Mouse (Mus musculus) brain, embryonic 14.5 days (tissue): Measurements from ENCODE around the gene Memo1. TPM values are rescaled to one million over a fixed set of nuclear protein-coding genes. Genes with fewer than 3 reads are reported as not detected.
A peak's percentile ranks its signal among the peaks of the same experiment; 100 is the strongest.
"Not testable (repeated sequence)": the region's sequence is repeated elsewhere in the genome, so short reads cannot be mapped to it uniquely, and the experiment has no call there.

Source experiments
- DNase-seq: peaks from one replicate; pipeline ENCODE4 v3.0.0-alpha.2; 2011; ENCODE audit warnings: low read depth
- CTCF ChIP-seq: fragments of 200-500 bp; IDR thresholded peaks from 2 replicates; pipeline ENCODE4 v1.5.1; 2012; ENCODE audit warnings: inconsistent platforms, mild to moderate bottlenecking, moderate library complexity, borderline replicate concordance; ENCODE audit not compliant: insufficient read depth, insufficient read length; ENCODE audit errors: extremely low read depth
- POLR2A ChIP-seq: fragments of 200-500 bp; IDR thresholded peaks from 2 replicates; pipeline ENCODE4 v1.6.1; 2012; ENCODE audit warnings: mild to moderate bottlenecking, inconsistent platforms, borderline replicate concordance; ENCODE audit not compliant: poor library complexity, insufficient read depth, insufficient read length, severe bottlenecking; ENCODE audit errors: extremely low read depth
- polyA plus RNA-seq: library from polyadenylated mRNA; depleted of rRNA; stranded (reverse); fragments of >200 nt; gene quantifications from 2 replicates; pipeline ENCODE4 v1.2.3, GENCODE M21; 2012; rRNA removed

Gene Memo1
- polyA plus RNA-seq: 67.6 and 94.2 TPM in 2 replicates

DNA sequence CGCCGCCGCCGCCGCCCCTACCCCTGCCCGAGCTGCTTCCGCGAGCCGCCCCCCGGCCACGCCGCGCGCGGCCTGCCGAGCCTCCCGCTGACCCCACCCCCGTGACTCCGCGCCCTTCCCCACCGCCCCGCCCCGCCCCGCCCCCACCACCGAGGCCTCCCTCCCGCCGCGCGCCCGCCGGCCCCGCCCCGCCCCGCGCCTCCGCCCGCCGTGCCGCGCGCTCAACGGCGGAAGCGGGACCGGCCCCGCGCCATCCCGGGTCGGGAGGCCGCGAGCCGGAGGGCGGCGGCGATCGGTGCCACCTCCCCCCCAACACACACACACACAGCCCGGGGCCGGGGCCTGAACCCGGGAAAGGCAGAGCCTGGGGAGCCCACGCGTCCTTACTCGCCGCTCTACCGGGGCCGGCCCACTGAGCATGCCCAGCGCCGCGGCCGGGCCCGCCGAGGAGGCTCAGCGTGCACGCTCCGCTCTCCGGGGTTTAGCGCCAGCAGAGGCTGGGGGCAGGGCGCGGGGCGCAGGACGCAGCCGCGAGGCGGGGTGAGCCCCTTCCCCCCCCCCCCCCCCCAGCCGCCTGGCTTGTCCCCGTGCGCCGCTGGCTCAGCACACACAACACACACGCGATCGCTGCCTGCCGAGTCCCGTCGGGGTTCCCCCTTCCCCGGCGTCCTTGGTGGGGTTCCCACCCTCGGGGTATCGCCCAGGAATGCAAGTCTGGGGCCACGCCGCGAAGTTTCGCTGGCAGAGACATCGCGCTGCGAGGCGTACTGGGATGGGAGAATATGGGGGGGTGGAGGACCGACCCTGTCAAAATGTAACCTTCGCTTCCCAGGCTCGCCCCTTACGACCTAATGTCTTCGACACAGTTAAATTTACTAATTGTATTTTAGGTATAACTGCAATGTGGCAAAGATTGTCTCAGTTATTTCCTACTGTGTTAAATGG is at the start of gene Memo1:
Memo1 (minus strand) TSS at position 496 of the 945 bp plus-strand sequence.
- peak; percentile 93 for DNase-seq
- TF ChIP-seq POLR2A (peak; percentile 78), CTCF (no peak)

DNA sequence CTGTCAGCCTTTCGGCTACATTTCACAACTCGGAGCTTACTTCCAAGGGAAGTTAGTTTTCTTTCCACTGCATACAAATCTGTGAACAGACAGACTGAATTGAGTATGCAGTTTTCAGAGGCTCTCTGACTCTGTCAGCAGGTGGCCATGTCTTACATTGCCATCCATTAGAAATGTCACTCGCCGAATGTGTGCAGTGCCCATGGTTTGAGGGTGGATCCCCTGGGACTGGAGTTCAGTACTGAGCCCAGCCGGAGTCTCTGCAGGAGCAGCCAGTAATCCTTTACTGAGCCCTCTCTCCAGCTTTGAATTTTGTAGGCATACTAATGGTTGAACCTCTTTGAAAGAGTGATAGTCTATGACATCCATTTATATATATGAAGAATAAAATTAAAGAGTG is 45.8 kb upstream of the Memo1 start:
- DNase-seq: peak; percentile 31
- TF ChIP-seq POLR2A (no peak), CTCF (no peak)

DNA sequence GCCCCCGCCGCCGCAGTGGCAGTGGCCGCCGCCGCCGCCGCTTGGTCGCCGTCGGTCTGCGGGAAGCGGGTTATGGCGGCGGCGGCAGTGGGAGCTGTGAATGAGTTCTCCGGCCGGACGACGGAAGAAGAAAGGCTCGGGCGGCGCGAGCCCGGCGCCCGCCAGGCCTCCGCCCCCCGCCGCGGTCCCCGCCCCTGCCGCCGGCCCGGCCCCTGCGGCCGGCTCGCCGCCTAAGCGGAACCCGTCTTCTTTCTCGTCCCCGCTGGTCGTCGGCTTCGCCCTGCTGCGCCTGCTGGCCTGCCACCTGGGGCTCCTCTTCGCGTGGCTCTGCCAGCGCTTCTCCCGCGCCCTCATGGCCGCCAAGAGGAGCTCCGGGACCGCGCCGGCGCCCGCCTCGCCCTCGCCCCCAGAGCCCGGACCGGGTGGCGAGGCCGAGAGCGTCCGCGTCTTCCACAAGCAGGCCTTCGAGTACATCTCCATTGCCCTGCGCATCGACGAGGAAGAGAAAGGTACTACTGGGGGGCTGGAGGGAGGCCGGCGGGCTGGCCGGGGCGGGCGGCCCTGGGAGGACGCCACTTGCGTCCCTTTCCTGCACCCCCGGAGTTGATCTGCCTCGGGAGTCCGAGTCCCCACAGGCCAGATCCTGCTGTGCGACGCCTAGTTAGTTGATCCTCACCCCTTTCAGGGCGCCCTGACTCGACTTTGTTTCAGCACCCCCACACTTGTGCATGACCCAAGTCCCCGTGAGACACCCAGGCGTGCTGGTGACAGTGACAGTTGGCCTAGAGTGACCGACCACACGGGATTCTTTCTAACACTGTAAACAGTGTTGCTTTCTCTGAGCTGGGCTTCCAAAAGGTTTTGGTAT is 43.9 kb upstream of the Memo1 start, which contains the start of gene Spast:
Spast (plus strand) TSS at position 51 of the 868 bp plus-strand sequence.
- TF ChIP-seq POLR2A (no peak), CTCF (no peak)
- DNase-seq: peak; percentile 66

DNA sequence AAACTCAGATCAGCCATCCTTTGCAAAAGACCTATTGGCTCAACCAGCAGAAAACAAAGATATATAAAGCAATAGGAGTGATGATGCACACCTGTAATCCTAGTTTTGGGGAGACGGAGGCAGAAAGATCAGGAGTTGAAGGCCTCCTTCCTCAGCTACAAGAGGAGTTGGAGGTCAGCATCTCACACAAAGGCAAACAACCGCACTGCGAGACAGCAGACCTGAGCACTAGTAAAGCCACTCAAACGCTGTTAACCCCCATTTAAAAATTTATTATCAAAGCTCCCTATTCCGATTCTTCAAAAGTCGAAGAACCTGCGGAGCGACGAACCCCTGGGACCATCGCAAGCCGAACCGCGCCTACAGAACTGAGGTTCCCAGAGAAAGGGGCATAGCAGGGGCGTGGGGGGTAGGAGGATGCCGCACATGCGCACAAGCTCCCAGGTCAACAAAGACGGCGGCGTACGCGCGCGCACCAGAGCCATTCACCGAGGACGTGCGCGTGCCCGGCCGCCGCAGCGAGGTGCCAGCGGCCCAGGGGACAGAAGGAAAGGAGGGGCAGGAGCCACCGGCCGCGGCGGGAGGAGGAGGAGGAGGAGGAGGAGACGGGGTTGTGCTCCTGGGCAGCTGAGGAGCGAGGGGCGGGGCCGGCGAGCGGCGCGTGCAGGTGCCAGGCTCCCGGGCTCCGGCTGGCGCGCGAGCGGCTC is 43.1 kb upstream of the Memo1 start:
- DNase-seq: peak; percentile 98
- TF ChIP-seq POLR2A: peak; percentile 78
- no peak for TF ChIP-seq CTCF

DNA sequence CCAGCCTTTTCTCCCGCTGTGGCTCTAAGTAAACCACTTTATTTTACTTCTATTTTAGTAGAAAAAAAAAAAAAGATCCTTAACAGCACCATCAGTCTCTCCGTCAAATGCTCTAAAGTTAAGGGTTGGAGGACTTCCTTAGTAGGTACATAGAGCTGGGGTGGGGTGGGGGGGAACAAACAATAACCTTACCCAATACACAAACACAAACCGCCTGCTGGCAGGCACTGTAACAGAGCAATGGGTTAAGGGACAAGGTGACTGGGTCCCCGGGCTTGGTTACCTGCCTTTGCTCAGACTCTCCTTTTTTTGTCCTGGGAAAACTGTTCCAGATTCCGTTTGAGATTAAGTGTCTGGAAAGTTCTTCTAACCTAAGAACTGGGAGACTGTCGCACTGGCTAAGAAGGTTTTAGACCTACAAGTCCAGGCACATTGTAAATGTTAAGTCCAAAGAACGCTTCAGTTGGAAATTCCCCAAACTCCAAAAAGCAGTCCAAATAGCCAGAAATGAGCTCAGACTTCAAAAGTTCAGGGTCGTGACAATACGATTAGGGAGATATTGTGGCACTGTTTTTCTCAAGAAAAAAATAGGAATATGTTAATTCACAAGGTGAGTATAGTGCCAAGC is 35.8 kb upstream of the Memo1 start:
- DNase-seq: no peak
- TF ChIP-seq POLR2A (no peak), CTCF (no peak)

DNA sequence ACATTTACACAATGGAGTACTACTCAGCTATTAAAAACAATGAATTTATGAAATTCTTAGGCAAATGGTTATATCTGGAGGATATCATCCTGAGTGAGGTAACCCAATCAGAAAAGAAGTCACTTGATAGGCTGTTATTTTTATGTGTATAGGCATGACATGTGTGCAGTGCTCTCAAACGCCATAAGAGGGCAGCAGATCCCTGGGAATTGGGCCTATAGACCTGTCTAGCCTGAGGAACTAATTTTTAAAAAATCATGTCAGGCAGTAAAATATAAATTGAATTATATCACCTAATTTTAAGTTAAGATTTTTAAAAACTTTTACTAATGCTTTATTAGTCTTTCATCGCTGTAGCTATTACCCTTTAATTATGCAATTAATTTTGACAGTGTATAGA is 32.8 kb upstream of the Memo1 start:
- TF ChIP-seq CTCF: peak; percentile 58; the same call in 1 of the 2 replicates

DNA sequence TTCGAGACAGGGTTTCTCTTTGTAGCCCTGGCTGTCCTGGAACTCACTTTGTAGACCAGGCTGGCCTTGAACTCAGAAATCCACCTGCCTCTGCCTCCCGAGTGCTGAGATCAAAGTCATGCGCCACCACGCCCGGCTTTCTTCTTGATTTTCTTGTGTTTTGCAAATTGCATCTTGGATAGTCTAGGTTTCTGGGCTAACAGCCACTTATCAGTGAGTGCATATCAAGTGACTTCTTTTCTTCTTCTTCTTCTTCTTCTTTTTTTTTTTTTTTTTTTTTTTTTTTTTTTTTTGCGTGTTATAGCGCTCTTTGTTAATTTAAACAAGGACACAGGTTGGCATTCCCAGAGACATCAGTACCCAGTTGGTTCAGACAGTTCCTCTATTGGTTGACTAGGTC is 31.9 kb upstream of the Memo1 start:
- not testable (repeated sequence) for DNase-seq

More for the DNA sequence above, 32.8 kb upstream of the Memo1 start:
- peak; percentile 55 for DNase-seq

DNA sequence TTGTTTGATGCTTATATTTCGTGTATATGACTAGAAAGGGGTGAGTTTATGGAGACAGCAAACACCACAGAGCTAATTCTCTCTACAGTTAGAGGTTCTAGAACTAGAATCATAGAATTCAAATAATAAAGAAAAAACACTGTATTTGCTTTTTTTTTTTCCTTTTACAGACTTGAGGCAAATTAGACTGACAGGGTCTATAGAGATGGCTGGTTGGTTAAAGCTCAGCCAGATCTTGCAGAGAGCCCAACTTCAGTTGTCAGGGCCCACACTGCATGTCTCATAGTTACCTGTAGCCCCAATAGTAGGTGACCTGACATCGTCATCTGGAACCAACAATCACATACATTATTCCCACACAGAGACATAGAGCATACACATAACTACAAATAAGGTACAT is 28.5 kb upstream of the Memo1 start, which contains the start of gene Dpy30:
Dpy30 (minus strand) TSS at position 101 of the 400 bp plus-strand sequence.
- TF ChIP-seq CTCF (no peak), POLR2A (no peak)
- DNase-seq: no peak

DNA sequence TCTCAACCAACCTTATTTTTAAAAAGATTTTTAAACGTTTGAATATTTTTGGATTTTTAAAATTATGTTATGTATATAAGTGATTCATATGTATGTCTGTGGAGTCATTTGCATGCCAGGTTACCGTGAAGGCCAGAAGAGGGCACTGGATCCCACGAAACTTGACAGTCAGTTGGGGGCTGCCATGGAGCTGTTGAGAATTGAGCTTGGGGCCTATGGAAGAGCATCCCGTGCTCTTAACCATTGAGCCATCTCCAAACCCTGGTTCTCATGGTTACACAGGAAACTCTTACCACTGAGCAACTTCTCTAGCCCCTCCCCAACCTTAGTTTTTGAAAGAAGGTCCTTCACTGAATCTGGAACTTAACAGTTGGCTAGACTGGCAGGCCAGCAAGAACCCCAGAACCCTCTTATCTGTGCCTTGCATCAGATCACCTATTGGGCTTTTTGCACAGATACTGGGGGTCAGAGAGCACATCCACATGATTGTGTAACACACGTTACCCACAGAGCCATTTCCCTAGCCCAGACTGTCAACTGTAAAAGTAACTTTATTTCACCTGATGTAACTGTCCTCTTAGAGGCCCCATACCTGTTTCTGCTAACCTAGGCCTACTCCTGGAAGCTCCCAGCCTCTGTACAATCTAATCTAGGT is 27.2 kb upstream of the Memo1 start:
- DNase-seq: peak; percentile 31

DNA sequence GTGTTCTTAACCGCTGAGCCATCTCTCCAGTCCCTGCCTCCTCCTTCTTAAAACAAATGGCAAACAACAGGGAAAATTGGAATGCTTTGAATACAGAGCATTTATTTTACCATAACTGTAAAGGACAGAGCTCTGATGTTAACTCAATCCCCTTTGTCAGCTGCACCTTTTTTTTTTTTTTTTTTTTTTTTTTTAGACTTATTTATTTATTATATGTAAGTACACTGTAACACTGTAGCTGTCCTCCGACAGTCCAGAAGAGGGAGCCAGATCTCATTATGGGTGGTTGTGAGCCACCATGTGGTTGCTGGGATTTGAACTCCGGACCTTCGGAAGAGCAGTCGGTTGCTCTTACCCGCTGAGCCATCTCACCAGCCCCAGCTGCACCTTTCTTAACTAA is 23.4 kb upstream of the Memo1 start:
- no peak for TF ChIP-seq CTCF
- no peak for TF ChIP-seq POLR2A
- DNase-seq: no peak

More for the DNA sequence above, 27.2 kb upstream of the Memo1 start:
- TF ChIP-seq CTCF: peak; percentile 36; the same call in 1 of the 2 replicates
- TF ChIP-seq POLR2A: no peak
